Mouse (Mus musculus): ENCODE measurements around the gene Mast4.

The Mast4 gene

DNA sequence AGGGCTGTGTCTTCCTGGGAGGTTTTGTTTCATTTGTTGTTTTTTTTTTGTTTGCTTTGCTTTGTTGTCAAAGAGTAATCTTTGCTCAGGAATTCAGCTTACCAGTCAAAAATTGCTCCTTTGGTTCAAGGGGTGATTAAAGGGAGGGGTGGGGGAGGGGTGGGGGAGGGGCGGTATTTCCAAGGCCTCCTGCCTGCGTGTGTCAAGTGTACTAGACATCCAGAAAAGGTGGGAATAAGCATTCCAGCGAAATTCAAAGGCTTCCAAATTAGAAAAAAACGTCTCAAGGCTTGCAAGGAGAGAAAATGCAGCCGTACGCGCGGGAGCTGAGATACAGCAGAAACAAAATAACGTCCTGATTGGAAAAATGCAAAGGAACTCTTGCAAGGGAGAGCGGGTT lies 636.0 kb downstream of the Mast4 start:
- no peak for DNase-seq (ENCODE audit: low read depth, low spot score)

DNA sequence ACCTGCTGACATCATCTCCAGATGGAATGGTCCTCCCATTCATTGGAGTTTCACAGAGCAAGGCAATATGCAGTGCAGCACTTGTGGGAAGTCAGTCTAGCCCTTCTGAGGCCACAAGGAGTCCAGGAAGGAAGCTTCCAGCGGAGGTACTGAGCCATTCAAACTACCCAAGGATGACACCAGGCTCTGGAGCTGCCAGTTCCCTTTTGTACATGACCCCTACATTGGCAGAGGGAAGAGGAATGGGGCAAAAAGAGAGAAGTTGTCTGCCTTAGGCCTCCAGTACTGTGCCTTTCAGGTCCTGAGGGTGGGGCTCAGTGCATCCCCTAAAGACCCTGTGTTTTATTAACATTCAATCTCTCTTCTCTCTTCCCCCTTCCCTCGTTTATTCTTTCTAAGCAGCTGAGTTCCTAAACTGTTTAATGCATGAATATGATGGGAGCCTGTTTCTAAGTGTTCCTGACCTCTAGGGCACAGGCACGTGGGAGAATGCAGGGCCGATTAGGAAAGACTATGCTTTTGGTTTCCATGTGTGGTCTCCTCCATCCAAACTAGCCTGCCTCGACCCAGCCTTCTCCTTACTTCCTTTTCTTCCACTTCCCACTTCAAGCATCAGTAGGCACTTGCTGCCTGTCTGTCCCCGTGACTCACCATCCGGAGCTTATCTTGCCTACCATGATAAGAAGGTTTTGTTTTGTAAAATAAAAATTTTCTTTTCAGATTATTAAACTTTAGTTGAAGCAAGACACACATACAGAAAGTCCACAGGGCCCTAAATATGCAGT lies 639.0 kb downstream of the Mast4 start:
- DNase-seq (ENCODE audit: low read depth, low spot score), result no peak

DNA sequence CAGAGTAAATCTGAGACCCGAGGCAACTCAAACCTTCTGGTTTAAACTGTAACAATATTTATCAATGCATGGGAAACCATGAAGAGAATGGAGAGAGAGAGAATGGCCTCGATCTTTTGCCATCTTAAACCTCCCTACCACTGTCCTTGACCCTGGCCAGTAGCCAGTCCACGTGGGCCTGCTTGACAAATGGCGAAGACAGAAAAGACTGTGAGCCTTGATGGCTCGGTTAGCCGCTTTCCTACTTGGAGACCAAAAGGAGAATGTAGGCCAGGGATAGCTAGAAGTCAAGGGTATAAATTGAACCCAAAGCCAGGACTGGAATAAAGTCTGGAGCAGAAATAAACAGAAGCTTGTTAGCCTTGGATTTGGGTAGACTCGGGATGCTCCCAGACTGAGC lies 640.1 kb downstream of the Mast4 start:
- DNase-seq (ENCODE audit: low read depth, low spot score), result no peak

DNA sequence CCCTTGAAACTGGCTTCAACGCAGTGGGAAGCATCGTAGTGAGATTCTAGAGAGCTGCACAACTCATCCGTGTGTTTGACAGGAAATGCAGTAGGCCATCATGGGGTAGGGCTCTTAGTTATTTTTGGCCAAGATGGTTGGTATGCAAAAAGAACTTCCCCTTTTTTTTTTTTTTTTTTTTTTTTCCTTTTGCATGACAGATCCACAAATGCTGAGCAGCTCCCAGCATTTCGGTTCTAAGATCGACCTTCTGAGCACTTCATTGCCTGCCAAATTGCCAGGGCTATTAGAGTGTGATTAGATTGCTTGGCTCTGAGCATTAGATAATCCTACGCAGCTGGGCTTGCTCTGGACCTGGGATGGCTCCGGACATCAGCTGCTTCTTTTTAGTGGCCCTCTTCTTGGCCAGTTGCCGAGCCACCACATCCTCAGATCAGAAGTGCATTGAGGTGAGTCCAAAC lies 640.9 kb downstream of the Mast4 start, which contains the start of gene Cd180:
Cd180 (plus strand) TSS at position 218 of the 461 bp plus-strand sequence.
- no peak for DNase-seq (ENCODE audit: low read depth, low spot score)

DNA sequence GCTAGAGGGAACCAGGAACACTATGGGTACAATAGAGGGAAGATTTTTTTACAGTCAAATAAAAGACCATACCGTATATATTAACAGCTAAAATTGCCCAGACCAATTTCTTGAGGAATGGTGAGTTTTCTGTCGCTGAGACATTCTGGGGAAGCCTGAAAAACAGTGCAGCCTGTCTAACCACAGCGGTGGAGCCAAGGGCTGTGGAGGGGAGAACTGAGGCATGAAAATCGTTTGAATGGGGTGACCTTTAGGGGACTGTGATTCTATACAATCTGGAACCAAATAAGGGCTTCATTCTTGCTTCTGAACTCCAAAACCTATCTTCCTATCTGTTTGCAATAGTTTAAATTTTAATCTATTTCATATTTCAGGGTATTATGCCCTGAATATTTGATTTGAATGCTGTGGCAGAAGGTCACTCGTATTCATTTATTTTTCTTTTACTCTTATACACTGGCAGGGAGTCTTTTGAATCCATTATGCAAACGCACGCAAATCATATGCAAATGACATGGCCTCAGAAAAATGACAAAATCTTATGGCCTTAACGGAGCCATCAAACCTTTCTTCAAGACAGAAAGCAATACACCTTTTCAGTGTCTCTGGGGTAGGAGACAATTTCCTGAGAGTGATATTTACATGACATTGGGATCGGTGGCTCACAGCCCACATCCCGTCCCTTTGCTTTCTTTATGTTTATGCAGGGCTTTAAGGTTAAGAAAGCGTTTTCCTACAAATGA lies 642.7 kb downstream of the Mast4 start:
- DNase-seq (ENCODE audit: low read depth, low spot score), result no peak

DNA sequence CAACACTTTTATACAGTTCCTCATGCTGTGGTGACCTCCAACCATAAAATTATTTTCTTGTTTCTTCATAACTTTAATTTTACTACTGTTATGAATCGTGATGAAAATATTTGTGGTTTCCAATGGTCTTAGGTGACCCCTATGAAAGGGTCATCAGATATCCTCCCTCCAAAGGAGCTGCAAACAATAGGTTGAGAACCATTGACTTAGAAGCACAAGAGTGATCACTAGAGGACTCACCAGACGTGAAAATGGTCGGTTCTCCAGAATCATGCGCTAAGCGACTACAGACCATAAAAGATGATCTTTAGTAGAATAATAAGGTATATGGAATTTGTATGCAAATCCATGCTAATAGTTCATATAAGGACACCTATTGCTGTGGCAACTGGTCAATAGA lies 644.1 kb downstream of the Mast4 start:
- DNase-seq (ENCODE audit: low read depth, low spot score), result no peak

DNA sequence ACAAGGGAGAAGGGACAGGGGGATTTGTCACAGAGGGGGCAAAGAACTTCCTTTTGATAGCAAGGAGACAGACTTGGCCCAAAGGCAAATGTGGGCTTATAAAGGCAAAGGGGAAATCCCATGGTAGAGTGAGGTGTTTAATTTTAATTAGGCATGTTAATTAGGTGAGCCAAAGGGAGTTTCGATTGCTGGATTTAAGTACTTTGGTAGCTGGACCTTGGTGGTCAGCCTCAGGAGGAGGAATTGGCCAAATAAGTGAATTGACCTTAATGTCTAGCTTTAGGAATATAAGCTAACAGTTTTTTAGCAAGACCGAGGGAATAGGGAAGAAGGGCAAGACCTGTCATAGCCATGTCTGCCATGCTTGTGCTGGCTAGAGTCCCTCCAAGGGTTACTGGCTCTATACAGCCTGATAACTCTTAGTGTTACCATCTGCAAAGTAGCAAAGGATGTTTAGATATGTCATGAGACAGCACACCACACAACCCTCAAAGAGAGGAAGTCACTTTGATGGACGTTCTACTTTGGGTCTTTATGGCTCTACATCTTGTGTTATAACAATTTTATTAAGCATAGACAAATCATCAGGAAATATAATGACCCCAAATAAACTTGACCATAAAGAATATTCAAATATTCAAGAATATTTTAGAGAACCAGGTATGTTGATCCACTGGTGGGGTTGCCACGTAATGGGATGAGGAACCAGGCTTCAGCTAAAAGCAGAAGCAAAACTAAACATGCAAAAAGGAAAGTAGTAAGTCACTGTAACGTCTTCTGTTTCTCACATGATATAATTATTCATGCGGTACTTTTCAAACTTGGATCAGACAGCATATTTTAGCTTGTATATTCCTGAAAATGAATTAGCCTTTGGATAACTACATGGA lies 644.9 kb downstream of the Mast4 start:
- DNase-seq (ENCODE audit: low read depth, low spot score), result no peak

DNA sequence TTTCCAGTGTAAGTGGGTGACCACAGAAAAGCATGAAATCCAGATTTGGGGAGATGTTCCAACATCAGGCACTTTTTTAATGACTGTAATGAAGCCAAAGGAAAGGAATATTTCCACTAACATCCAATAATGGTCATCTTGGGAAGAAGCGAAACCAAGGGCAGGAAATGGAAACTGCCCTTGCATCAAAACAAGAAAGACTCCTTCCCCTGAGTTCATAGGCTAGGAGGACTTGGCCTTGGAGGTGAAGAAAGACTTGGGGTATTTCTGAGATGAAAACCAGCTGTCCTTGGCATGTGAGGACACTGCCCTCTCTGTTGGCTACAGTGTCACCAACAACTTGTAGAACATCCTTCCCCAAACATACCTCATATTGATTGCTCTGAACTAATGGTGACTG lies 646.2 kb downstream of the Mast4 start:
- DNase-seq (ENCODE audit: low read depth, low spot score), result no peak

DNA sequence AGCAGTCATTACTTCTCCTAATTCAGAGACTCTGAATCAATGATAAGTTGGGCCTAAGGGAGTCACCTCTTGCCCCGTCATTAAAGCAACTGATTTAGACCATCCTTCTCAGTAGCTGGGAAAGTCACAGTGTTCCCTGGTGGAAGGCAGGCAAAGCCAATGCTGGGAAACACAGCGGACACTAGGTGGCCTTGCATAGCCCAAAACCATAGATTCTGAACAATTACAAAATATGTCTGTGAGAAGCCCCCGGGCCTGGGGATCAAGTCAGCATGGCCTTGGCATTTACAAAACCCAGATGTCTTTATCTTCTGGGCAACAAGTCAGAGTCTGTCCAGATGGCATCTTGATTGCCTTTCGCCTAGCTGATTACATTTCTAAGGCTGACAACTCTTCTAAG lies 649.4 kb downstream of the Mast4 start:
- no peak for DNase-seq (ENCODE audit: low read depth, low spot score)
